Mouse (Mus musculus) bone marrow, adult 2 months (tissue): ENCODE data around the gene Vps11.

Source experiments
- CTCF ChIP-seq: fragments of 200-500 bp; IDR thresholded peaks from 2 replicates; pipeline ENCODE4 v1.5.1; 2011; ENCODE audit warnings: low read length, control low read depth; ENCODE audit not compliant: control insufficient read depth, insufficient read depth
- POLR2A ChIP-seq: fragments of 200-500 bp; IDR thresholded peaks from 2 replicates; pipeline ENCODE4 v1.6.1; 2011; ENCODE audit warnings: low read depth, mild to moderate bottlenecking, control low read depth, low read length, borderline replicate concordance; ENCODE audit not compliant: control insufficient read depth

GRCm38 (mm10) chr9:44384596-44384995, 23.1 kb upstream of the Vps11 start:
- peak; percentile 3; the same call in 1 of the 2 replicates for TF ChIP-seq CTCF
- no peak for TF ChIP-seq POLR2A
